Mouse (Mus musculus): Measurements from ENCODE around the gene Specc1l. TPM values are rescaled to one million over a fixed set of nuclear protein-coding genes. Genes with fewer than 3 reads are reported as not detected.
A peak's percentile ranks its signal among the peaks of the same experiment; 100 is the strongest.
"Not testable (repeated sequence)": the region's sequence is repeated elsewhere in the genome, so short reads cannot be mapped to it uniquely, and the experiment has no call there.

Specc1l gene
- total RNA-seq, 2 experiments from 2014 or later: 36.9 to 49.4 TPM

DNA sequence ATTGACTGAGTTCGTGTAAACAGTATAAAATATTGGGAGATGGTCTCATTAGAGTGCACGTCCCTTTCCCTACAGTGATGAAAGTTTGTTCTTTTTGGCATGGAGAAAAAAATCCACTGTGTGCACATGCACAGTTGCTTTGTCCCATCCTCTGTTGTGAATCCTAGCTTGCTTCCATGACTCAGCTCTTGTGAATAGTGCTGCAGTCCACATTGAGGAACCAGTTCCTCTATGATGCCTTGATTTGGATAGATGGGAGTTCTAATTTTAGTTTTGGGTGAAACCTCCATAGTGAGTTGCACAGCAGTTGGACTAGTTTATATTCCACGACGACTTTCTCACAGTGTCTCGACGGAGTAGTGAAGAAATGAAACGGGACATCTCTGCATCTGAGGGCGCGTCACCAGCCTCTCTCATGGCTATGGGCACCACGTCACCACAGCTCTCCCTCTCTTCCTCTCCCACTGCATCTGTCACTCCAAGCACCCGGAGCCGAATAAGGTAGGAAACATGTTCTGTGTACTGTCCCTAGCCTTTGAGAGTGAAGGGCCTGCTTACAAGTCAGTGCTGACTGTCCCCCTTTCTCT lies 64.6 kb downstream of the Specc1l start:
- intact Hi-C loops (cut with DNase I): loop anchor here (1.0 to 5.0 kb wide), 4 partner anchors 41 to 211 kb away; partner anchors contain the start of gene Adora2a

DNA sequence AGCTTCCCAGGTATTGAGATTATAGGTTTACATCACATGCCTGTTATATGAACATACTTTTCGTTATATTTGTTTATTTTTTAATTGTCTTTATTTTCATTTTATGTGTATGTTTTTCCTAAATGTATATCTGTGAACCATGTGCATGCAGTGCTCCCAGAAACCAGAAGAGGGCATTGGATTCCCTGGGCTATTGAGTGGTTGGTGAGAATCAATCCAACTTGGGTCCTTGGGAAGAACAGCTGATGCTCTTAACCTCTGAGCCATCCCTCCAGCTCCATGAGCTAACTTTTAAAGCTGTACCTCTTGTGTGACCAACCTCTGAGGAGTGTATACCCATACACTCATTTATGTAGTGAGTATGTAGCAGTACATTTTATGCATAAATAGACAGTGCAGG lies 65.6 kb downstream of the Specc1l start:
- peak; percentile 32 to 62 for DNase-seq
- intact Hi-C loops (cut with DNase I): loop anchor here (1.0 to 5.0 kb wide), 4 partner anchors 40 to 210 kb away; partner anchors contain the start of gene Adora2a

More for the DNA sequence above, 64.6 kb downstream of the Specc1l start:
- no peak for DNase-seq

DNA sequence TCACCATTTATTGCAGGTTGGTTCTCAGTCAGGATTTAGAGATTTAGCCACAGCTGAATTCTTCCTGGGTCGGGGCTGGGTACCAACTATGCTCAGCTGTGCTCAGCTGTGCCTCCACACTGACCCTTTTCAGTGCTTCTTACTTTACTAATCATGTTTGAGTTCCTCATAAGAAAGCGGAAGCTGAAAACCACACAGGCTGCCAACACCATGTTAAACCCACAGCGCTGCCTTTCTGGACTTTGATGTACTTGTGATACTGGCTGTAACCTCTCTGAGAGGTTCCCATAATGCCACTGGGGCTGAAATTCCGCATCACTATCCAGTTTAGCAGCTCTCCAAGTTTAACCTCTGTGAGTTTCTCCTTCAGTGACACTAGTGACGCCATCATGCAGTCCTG lies 70.8 kb downstream of the Specc1l start:
- DNase-seq: peak in 1 of 2 experiments; percentile 18
- intact Hi-C loops (cut with DNase I): no loop called here

DNA sequence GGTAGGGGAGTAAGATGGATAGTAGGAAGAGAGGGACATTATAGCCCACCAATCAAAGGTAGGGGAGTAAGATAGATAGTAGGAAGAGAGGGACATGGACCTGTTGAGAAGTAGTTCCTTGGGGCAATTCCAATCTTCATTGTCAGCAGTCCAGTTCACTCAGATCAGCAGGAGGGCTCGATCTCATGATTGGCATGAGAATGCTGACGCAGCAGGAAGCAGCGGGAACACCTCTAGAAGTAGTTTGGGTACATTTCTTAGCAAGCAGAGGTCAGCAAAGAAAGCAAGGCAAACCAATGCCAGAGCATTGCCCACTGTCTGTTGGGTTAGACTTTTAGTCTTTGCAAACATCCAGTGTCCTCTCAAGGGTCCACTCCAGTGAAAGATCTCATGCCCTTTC lies 71.9 kb downstream of the Specc1l start:
- intact Hi-C loops (cut with DNase I): no loop called here
- no peak for DNase-seq

DNA sequence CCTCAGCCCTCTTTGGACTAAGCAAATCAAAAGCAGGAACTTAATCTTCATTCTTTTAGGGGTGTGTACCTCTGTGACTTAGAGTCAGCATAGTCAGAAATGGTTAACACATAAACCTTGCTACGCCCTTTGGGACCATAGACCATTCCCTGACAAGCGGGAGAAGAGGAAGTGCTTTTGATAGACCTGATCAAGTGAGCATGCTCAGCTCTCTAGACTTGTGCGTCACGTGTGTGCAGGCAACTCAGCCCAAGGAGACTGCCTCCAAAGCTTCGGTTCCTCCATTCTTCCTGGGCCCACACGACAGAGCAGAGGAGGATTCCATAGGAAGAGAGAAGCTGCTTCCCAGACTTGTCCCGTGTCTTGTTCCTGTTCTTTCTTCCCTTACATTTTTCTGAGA lies 76.7 kb downstream of the Specc1l start:
- DNase-seq: no peak
- intact Hi-C loops (cut with DNase I): no loop called here

DNA sequence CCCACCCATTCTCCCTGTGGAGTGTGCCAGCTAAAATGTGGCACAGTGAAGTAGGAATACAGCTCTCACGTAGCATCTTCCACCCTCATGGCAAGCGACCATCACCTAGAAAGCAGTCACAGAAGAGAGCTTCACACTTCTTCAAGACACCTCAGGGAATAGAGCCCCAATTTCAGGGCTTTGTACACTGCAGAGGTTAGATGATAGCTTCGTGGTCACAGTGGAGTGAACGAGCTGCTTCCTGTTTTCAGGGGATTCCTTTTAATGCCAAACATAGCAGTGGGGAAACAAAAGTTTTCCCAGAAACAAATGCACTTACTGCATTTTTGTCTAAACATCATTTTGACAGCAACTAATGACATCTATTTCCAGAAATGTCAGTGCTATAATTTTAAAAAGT lies 77.5 kb downstream of the Specc1l start:
- DNase-seq: no peak
- intact Hi-C loops (cut with DNase I): no loop called here

DNA sequence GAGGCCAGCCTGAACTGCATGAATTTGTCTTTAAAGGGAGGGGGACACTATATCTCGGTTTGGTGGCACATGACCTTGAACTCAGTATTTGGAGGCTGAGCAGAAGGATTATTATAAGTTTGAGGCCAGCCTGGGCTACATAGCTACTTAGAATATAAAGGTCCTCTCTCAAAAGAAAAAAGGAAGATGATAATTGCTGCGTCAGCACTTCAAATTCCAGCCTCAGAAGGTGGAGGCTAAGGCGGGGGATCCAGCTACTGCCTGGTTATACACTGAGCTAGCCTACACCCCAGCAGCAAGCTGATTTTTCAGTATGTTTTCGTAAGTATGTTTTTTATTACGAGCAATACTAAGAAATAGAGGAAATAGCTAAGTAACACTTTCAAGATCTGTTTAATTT lies 78.8 kb downstream of the Specc1l start:
- intact Hi-C loops (cut with DNase I): no loop called here
- DNase-seq: no peak

DNA sequence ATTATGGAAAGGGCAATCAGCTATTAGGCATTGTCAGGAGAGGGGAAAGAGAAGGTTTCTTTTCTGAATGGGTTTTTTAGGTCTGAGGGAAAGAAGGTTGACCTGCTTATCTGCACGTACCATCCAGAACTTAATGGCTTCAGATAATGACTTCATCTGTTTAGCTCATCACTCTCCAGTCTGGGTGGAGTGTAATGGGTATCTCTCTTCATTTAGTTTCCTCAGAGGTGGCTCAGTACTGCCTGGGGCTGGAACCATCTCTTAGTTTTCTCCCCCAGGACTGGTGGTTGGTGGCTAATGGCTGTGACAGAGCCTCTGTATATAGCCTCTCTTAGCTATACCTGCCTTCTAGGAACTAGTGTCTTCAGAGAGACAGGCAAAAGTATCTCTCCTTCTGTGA lies 79.5 kb downstream of the Specc1l start:
- DNase-seq: no peak
- intact Hi-C loops (cut with DNase I): no loop called here

DNA sequence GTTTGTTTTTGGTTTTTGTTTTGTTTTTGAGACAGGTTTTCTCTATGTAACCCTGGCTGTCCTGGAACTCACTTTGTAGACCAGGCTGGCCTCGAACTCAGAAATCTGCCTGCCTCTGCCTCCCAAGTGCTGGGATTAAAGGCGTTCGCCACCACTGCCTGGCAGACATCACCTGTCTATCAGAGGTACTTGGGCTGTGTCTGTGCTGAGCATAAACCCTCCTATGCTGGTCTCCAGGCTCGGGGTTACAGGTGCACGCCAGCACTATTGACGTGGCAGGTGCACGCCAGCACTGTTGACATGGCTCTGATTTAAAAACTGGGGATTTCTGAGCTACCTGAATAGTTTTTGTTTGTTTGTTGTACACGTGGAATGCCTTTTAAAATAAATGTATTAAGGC lies 80.3 kb downstream of the Specc1l start:
- DNase-seq; intact Hi-C loops (cut with DNase I): not testable (repeated sequence)

DNA sequence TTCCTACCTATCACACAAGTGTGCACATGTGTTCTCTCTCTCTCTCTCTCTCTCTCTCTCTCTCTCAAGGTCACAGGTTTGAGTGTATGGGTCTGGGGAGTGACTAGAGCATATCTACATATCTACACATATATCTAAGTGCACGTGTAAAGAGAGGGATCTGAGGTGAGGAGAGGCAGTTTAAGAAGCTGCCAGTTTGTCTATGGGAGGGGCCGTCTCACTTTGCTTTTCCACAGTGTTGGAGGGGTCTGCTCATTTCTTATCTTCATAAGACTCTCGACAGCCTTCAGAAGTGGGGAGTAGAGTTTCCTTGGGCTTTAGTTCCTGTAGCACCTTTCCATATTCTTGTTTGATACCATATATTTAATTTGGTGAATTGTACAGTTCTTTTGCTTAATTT lies 81.4 kb downstream of the Specc1l start:
- no peak for DNase-seq
- intact Hi-C loops (cut with DNase I): no loop called here

DNA sequence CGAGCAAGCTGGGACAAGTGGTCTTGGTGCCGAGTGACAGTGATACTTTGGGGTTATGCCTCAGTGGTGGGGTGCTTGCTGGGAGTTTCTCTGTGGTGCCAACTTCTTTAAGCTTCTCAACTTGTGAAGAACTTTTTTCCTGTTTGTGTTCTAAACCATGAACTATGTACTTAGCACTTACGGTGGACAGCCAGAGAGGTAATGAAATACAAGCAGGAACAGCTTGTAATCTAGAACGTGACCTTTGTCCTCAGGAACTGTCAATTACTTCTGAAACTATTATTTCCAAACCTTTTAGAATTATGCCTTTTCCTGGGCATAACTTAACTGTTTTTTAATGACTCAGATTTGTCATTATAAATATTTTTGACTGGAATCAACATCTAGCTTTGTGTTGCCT lies 82.5 kb downstream of the Specc1l start:
- intact Hi-C loops (cut with DNase I): no loop called here

DNA sequence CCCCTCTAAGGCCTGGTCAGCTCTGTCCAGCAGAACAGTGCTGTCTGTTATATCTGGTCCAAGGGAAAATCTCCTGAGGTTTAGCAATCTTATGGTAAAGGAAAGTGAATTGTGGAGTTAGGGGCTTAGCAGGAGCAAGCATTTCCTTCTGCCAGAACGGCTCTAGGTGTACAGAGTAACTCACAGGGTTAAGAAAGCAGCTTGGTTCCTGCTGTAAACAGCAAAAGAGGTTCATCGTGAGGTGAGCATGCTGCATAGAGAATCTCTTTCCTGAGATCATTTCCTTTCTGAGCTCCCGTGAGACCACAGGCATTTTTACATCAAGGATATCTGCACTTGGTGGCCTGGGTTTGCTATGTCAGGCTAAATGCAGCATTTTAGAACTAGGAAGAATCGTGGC lies 83.1 kb downstream of the Specc1l start:
- DNase-seq: peak in 1 of 2 experiments; percentile 25
- intact Hi-C loops (cut with DNase I): no loop called here

More for the DNA sequence above, 82.5 kb downstream of the Specc1l start:
- no peak for DNase-seq

DNA sequence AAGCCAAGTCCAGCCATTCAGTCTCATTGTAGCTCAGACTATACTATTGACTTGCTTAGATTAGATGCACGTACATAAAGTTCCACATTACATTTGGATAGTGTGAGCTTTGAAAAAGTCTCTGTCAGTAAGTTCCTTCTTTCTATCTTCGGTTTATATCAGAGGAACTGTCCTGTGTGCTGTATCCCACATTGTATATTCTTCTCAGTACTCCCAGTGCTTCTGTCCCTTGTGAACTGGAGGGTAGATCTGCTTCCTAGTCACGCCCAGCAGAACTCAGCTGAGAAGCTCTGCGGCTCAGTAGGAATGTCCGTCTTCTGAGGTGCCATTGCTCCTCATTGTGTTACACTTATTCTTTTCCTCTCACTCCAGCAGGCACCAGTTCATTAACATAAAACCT lies 86.7 kb downstream of the Specc1l start:
- DNase-seq: no peak
- intact Hi-C loops (cut with DNase I): no loop called here

DNA sequence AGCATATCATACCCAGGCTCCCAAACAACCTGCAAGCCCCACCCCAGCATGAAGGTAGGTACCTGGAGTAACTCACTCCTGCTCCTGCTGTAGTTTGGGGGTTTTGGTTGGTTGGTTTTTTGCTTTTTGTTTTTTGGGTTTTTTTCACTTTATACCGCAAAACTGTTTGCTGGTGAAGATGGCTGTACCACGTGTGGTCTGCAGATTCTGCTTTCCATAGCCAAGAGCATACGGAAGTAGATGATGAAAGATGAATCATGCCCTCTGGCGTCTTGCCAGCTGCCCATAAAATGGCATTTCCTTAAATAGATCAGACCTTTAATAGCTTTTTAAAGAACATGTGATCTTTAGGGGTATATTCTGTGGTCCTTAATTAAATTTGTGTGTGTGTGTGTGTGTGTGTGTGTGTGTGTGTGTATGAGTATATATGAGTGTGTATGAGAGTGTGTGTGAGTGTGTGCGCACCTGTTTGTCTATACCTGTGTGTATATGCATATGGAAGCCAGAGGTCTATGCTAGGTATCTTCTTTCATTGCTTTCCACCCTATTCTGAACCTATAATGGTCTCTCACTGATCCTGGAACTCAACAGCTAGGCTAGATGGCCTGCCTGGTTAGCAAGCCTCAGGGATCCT lies 88.0 kb downstream of the Specc1l start:
- intact Hi-C loops (cut with DNase I): no loop called here
- peak; percentile 54 to 68 for DNase-seq

DNA sequence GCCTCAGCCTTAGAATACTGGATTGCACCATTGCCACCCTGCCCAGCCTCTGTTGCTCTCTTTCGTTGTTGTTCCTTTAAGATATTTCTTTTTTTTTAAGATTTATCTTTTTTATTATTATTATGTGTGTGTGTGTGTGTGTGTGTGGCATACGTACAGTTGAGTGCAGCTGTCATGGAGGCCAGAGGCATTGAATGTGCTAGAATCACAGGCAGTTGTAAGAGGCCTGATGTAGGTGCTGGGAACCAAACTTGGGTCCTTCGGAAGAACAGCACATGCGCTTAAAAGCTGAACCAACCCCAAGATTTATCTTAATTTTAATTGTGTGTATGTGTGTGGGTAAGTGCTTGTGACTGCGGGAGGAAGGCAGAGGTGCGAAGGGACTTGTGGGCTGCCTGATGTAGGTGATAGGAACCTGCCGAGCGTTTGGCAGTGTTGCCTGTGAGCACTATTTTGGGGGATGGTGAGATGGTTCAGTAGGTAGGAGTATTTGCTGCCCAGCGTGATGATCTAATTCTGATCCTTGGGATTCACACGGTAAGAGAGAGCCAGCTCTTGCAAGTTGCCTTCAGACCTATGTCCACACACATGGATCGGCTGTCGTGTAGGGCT lies 89.4 kb downstream of the Specc1l start:
- intact Hi-C loops (cut with DNase I): no loop called here
- DNase-seq: no peak

DNA sequence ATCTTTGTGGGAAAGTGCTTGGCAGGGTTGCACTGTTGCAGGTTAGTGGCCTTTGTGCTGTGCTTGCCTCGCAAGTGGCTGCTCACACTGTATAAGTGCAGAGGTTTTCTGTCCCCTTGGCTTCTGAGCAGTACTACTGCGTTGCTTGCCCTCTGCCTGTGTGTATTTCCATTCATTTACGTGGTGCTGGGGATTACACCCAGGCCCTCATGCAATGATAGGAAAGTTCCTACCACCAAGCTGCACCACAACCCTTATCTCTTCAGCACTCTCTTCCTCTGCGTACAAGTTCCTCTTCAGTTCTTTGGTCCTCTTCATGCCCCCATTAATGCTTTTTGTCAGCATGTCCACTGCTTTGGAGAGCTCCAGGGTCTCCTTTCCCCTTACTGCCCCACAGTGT lies 90.1 kb downstream of the Specc1l start:
- no peak for DNase-seq
- intact Hi-C loops (cut with DNase I): no loop called here

DNA sequence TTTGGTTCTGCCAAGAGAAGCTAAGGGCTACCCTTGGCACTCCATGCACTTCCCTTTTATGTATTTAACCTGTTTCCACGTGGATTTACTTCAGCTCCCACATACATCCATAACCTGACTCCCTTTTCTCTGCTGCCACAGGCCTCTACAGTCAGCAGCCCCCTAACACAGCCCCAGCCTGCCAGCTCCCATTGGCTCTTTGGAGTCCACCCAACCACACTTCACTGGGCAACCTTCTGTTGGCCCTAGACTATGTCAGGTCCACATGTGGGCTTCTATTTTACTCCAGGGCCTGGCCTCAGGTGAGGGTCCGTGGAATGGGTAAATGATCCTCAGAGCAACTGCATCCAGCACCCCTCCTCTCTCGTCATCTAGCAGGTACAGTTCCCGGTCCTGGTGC lies 90.7 kb downstream of the Specc1l start:
- intact Hi-C loops (cut with DNase I): no loop called here

DNA sequence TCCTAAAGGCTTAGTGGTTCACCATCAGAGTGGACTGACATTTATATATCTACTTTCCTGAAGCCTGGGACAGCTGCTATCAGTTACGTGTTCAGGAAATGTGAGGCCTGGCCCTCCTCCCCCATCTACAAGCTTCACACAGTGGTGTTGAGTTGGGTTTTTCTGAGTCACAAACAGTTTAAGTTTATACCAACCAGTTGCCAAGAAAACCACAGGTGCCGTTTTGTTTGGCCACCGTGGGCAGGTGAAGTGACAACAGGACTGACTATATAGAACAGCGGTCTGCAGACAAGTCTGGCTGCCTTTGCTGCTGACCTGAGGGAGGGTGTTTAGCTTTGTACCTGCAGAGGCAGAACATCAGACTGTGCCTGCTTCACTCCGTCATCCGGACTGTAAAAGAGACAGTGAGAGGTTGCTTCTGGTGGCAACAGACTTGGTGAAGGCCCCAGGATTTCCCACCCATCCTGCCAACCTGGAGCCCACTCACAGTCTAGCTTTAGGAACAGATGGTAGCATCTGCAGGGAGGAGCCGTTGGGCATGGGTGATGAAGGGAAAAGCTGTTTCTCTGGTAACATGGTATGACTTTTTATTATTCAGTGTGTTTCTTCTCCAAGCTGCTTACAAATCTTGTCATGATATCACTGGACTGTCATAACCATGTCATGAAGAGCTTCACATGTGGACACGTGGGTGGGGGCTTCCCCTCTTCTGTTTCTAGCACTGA lies 91.6 kb downstream of the Specc1l start:
- DNase-seq: no peak
- intact Hi-C loops (cut with DNase I): no loop called here

More for the DNA sequence above, 90.7 kb downstream of the Specc1l start:
- DNase-seq: no peak

DNA sequence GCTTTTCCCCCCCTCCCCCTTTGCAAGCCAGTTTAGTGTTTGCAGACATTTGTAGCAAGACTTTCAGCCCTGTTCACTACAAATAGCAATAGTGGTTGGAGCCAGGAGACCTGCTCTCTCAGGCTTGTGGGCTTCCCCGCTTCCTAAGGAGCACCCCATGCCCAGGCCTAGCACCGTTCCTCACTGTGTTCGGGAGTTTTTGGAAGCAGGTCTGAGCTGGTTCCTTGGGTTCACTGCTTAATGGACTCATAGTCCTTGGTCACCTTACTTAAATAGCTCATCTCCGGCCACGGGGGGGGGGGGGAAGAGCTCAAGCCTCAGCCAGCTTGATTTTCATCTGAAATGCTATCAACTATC lies 92.2 kb downstream of the Specc1l start:
- intact Hi-C loops (cut with DNase I): no loop called here
- no peak for DNase-seq

DNA sequence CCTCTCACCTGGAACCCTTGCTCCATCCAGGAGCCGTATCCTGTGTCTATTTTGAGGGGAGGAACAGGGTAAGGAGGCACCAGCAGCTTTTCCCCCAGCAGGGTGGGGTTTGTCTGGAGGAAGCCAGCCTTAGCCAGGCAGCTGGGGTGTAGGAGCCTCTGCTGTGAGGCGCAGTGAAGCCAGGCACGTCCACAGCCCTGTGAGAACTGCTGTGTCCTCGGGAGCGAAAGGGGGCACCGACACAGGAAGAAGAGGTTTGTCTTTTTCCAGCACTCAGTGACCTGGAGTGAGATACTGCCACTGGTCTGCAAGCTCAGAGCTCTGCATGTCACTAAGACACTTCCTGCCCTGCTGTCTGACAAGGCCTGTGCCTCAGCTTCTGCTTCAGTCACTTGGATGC lies 92.5 kb downstream of the Specc1l start:
- DNase-seq: peak in 1 of 2 experiments; percentile 45
- intact Hi-C loops (cut with DNase I): no loop called here

DNA sequence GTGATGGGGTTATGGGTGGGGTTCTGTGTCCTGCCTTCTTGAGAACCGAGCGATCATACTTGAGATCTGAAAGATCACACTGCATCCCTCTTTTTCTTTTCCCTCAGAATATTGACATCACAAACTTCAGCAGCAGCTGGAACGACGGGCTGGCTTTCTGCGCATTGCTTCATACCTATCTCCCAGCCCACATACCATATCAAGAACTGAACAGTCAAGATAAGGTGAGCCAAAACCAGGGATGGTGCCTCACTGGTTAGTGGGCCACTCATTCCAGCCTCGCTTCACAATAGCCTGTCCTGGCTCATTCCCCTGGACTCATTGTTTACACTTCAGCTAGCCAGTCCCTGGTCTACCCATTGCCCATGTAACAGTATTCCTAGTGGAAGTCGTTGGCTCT lies 95.3 kb downstream of the Specc1l start:
- no peak for DNase-seq
- intact Hi-C loops (cut with DNase I): no loop called here

DNA sequence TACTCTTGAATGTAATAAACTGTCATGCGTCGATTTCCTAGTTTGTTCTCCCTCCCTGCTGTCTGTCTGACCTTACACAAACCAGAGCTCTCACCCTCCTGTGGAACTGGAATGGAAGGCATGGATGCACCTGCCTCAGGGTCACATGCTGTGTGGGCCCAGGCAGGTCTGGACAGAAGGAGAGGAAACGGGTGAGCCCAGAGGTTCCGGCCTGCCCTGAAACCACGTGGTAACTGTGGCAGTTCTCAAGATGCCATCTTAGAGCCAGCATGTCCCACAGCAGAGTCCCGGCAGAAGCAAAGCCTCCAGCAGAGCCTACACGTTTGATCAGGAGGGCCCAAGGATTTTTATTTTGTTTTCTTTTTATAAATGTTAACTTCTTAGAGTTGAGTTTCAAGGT lies 100.5 kb downstream of the Specc1l start:
- no peak for DNase-seq
- intact Hi-C loops (cut with DNase I): no loop called here

Data from heart, postnatal 10 days (tissue).